Mouse (Mus musculus) stomach, embryonic 15.5 days (tissue): Measurements from ENCODE around the gene Islr. TPM values are rescaled to one million over a fixed set of nuclear protein-coding genes. Genes with fewer than 3 reads are reported as not detected.
A peak's percentile ranks its signal among the peaks of the same experiment; 100 is the strongest.

Experiments used
- ATAC-seq: fragments of 200-750 bp; cut with Nextera tagmentation; 2 replicates; pipeline ENCODE4 v1.8.0; 2017; ENCODE audit warnings: low read depth, moderate number of reproducible peaks, moderate TSS enrichment; ENCODE audit not compliant: insufficient read depth, low FRiP score
- H3K27ac ChIP-seq: fragments of 300-500 bp; sonication (generic); 2 replicates; pipeline ENCODE4 v1.5.1; 2015; ENCODE audit warnings: mild to moderate bottlenecking, inconsistent platforms
- H3K27me3 ChIP-seq: fragments of 300-500 bp; sonication (generic); replicated peaks from 2 replicates; pipeline ENCODE4 v1.6.1; 2015; ENCODE audit warnings: inconsistent platforms
- H3K36me3 ChIP-seq: fragments of 300-500 bp; sonication (generic); 2 replicates; pipeline ENCODE4 v1.6.1; 2015; ENCODE audit warnings: inconsistent platforms
- H3K4me1 ChIP-seq: fragments of 300-500 bp; sonication (generic); 2 replicates; pipeline ENCODE4 v1.6.1; 2015; ENCODE audit warnings: inconsistent platforms
- H3K4me2 ChIP-seq: fragments of 300-500 bp; sonication (generic); 2 replicates; pipeline ENCODE4 v1.6.1; 2015; ENCODE audit warnings: mild to moderate bottlenecking, inconsistent platforms
- H3K4me3 ChIP-seq: fragments of 300-500 bp; sonication (generic); replicated peaks from 2 replicates; pipeline ENCODE4 v1.5.1; 2015; ENCODE audit warnings: inconsistent platforms
- H3K9ac ChIP-seq: fragments of 300-500 bp; sonication (generic); 2 replicates; pipeline ENCODE4 v1.6.1; 2015; ENCODE audit warnings: inconsistent platforms
- H3K9me3 ChIP-seq: fragments of 300-500 bp; sonication (generic); 2 replicates; pipeline ENCODE4 v1.6.1; 2016; ENCODE audit warnings: inconsistent platforms
- WGBS: fragments of 180-500 bp; shearing (Covaris S2); methylation state at CpG from one replicate; pipeline ENCODE4 v1.1.7; 2015; 5-methylcytosine and 5-hydroxymethylcytosine counted together
- polyA plus RNA-seq: library from polyadenylated mRNA; unstranded; fragments of >200 nt; fragmentation: Nextera tagmentation; extraction: Ambion mirVana; gene quantifications from 2 replicates; pipeline ENCODE4 v1.2.1, GENCODE M21; 2015

Gene Islr
- polyA plus RNA-seq, 1 experiment from 2014 or later: 105 TPM

DNA sequence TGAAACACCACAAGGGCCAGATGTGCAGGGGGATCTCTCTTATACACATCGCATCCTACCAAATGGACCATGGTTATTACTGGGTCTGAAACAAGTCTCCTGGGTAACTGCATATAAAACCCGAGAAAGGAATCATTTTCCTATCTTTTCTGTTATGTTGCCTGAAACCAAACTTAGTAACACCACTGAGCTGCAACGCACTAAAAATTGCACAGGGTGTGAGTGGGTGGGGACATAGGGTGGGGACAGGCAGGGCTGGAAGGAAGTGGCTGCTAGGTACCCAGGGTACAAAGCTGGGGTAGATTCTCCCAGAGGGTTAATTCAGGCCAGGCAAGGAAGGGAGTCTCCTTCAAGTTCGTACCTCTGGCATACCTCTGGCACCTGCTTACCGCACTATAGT, 38.6 kb upstream of the Islr start:
- 73% methylated on average over 5 of the region's 5 CpGs for WGBS
- H3K4me2 ChIP-seq: no peak overlapping the region

DNA sequence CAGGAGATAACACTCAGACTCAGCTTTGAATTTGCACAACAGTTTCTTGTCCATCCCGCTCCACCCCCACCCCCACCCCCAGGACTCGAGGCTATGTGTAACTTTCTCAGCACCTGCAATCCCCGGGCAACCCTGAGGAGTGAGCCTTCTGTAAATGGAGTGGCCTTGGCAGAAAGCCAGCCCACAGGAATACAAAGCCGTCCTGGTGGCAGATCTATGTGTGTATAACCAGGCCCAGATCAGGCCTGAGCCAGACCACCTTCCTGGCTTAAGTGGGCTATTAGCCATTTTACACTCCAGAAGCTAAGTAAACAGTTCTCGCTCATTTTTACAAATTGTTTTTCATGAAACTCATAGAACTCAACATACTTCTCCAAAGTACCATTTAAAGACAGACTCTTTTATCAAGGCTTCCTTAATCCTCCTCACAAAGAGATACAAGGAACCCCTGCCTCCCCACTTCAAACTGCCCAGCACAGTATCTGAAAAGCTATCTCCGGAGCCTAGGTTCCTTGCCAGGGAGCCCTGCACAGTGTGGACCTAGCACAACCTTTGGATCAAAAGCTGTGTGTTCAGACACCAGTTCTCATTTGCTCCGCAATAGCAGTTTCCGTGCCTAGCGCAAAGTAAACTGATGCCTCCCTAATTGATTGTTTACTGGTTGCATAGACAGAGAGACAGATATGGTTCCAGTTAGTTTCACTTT, 37.8 kb upstream of the Islr start:
- Histone ChIP-seq H3K9me3 (no peaks in the 10 kb centered on the region), H3K27ac (peak overlapping the region; percentile 73), H3K4me2 (0 out of 2 replicates have a peak overlapping the region, but pooled peaks have one; percentile 3), H3K36me3 (no peaks in the 10 kb centered on the region; the same call in 1 of the 2 replicates), H3K27me3 (no peaks in the 10 kb centered on the region), H3K9ac (no peak overlapping the region), H3K4me1 (peaks cover 31% of the 10 kb centered on the region), H3K4me3 (no peak overlapping the region)
- WGBS: 36% methylated on average over 9 of the region's 9 CpGs
- peak; percentile 83 for ATAC-seq

More for the DNA sequence above, 38.6 kb upstream of the Islr start:
- no peak overlapping the region for H3K9ac ChIP-seq
- peaks cover 37% of the 10 kb centered on the region for H3K4me1 ChIP-seq
- no peaks in the 10 kb centered on the region; the same call in 1 of the 2 replicates for H3K36me3 ChIP-seq
- ATAC-seq: no peak
- H3K9me3 ChIP-seq: no peaks in the 10 kb centered on the region
- H3K27ac ChIP-seq: 0 out of 2 replicates have a peak overlapping the region, but pooled peaks have one; percentile 31
- no peaks in the 10 kb centered on the region for H3K27me3 ChIP-seq
- no peak overlapping the region for H3K4me3 ChIP-seq

DNA sequence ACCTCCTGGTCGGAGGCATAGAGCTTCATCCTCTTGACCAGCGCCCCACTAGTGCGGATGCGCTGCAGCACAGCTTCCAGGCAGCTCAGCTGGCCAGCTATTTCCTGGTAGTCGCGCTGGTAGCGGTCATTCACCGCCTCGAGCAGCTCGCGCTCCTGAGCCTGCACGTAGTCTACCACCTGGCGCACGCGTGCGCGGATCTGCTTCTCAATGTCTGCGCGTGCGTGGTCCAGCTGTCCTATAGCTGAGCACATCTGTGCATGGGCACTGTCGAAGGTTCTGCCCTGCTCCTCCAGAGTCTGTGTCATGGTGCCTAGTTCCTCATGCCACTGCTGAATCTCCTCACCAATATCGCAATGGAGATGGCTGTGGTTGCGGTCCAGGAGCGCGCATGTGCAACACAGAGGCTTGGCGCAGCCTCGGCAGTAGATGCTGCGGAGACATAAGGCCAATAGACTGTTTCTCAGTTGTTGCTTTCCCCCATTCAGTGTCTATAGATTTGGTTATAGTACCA, 30.5 kb upstream of the Islr start:
- H3K36me3 ChIP-seq: peaks cover 31% of the 10 kb centered on the region
- 96% methylated on average over 28 of the region's 28 CpGs for WGBS
- H3K9ac ChIP-seq: no peak overlapping the region
- no peaks in the 10 kb centered on the region for H3K4me1 ChIP-seq
- no peaks in the 10 kb centered on the region for H3K9me3 ChIP-seq
- no peak overlapping the region for H3K4me2 ChIP-seq
- H3K27ac ChIP-seq: no peak overlapping the region
- H3K27me3 ChIP-seq: no peaks in the 10 kb centered on the region
- no peak for ATAC-seq
- H3K4me3 ChIP-seq: no peak overlapping the region

DNA sequence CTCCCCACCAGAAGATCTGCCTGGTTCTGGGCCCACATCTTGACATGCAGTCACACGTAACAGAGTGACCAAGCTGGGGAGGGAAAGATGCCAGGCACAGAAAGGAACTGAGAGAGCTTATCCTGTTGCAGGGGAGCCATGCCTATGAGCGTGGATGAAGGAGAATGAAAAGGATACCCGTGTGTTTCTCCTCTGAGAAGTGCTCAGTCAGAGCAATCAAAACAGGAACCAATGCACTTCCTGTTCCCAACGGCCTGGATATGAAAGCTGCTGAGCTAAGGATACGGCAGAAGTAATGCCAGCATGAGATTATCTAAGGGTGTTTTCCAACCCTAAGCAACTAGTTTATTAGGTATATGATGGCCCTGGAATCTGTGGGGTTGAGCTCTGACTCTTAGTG, 28.3 kb upstream of the Islr start:
- Histone ChIP-seq H3K36me3 (peaks cover 43% of the 10 kb centered on the region), H3K9ac (no peak overlapping the region), H3K4me1 (no peaks in the 10 kb centered on the region), H3K27ac (0 out of 2 replicates have a peak overlapping the region, but pooled peaks have one; percentile 3), H3K9me3 (no peaks in the 10 kb centered on the region), H3K27me3 (no peaks in the 10 kb centered on the region), H3K4me2 (no peak overlapping the region), H3K4me3 (no peak overlapping the region)
- 71% methylated on average over 5 of the region's 5 CpGs for WGBS
- no peak for ATAC-seq

DNA sequence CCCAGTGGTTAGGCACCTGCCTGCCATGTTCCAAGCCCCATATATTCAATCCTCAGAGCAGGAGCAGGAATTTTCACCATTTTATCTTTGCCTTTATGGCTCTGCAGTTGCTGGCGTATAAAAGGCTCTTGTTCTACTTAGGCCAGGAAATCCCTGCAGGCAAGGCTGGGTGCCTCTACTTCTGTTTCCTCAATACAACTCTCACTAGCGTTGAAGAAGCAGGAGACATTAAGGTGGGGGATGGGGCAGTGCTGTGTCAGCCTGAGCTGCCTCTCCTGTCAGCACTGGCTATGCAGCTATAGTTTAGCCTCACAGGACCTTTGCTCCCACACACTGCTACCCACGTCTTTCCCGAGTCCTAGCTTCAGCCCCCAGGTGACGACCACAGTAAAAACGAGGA, 27.6 kb upstream of the Islr start:
- H3K27me3 ChIP-seq: no peaks in the 10 kb centered on the region
- 75% methylated on average over 6 of the region's 6 CpGs for WGBS
- H3K9me3 ChIP-seq: no peaks in the 10 kb centered on the region
- 0 out of 2 replicates have a peak overlapping the region, but pooled peaks have one; percentile 3 for H3K27ac ChIP-seq
- H3K4me1 ChIP-seq: no peaks in the 10 kb centered on the region
- H3K4me3 ChIP-seq: no peak overlapping the region
- H3K36me3 ChIP-seq: peaks cover 45% of the 10 kb centered on the region
- ATAC-seq: no peak
- no peak overlapping the region for H3K4me2 ChIP-seq
- no peak overlapping the region for H3K9ac ChIP-seq

DNA sequence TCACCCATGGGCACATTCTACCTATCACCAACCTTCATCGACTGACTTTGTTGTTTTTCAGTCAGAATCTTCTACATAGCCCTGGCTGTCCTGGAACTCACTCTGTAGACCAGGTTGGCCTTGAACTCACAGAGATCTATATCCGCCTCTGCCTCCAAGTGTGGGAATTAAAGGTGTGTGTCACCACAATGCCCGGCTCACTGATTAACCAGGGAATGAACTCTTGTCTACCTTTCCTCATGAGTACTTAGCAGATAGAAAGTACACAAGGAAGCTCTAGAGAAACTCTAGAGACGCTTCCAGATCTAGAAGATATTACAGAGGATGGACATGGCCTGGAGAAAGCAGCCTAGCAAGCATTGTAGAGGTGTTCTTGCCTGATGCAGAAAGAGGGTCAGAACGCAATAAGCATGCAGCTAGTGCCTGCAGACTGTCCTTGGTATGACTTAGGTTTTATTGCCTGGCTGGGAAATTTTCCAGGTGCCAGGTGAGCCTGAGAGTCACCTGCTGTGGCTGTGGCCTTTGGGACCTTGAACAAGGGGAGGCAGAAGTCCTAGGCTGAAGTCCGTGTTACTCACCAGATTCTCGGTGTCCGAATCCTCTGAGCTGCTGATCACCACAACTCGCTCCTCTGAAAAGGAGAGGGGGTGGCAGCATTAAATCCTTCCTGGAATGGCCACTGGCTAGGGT, 24.8 kb upstream of the Islr start:
- 0 out of 2 replicates have a peak overlapping the region, but pooled peaks have one; percentile 31 for H3K27ac ChIP-seq
- H3K4me1 ChIP-seq: no peaks in the 10 kb centered on the region
- peaks cover 37% of the 10 kb centered on the region for H3K36me3 ChIP-seq
- no peak overlapping the region for H3K4me3 ChIP-seq
- 89% methylated on average over 9 of the region's 9 CpGs for WGBS
- no peak for ATAC-seq
- H3K4me2 ChIP-seq: no peak overlapping the region
- no peaks in the 10 kb centered on the region for H3K9me3 ChIP-seq
- H3K9ac ChIP-seq: no peak overlapping the region
- H3K27me3 ChIP-seq: no peaks in the 10 kb centered on the region

DNA sequence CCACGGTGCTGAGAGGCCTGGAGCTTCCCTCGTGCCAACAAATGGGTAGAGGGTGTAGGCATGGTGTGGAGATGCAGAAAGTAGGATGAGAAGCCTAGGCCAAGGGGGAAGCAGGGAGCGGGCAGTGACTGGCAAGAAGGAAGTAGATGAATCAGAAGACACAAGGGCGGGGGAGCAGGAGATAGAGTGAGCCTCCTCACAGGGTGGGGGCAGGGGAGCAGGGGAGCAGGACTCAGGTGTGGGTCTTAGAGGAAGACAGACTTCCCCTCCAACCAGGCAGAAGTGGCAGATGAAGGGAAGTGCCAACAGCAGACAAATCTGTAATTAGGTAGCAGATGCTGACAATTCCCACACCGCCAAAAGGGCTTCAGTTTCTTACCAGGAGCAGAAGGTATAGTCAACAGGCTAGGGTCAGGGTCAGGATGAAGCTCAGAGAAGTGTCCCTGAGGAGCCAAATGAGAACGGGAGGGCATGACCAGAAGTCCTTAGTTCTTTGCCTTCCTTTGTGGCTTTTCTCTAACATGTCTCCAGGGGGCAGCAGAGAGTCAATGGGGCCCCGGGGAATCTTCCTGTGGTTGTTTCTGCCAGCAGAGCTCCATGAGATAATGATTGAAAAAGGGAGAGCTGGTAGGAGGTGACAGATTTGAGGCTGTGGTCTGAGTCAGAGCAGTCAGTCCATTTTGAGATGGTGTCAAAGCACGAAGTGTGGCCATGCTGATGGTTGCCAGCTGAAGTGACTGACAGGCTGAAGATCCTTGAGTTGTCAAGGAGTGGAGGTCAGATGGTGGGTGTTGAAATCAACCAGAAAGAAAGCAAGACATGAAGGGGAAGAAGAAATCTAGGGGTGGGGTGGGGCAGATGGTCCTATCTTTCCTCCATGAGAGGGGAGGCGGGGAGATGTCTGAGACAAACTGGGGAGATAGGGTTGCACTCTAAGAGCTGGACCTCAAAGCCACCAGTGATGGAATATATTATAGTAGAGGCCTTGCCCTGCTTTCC, 22.1 kb upstream of the Islr start:
- Histone ChIP-seq H3K36me3 (peaks cover 27% of the 10 kb centered on the region), H3K27me3 (no peaks in the 10 kb centered on the region)

DNA sequence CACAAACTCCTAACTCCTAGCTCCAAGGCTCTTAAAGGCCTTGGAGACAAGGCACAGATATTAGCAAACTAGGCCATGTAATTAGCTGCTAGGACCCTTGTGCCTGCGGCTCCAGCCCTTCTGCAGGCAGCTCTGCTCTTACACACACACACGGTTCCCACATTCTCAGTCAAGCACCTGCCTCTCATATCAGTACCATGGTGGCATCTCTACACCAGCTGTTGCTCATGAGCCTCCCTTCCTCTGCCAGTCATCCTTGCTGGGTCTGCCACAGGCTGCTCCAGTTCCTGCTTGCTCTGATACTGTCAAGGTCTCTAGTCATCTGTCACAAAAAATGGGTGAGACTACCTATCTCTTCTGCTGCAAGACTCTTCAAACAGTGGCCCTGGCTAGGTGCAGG, 20.2 kb upstream of the Islr start:
- no peak for ATAC-seq
- peaks cover 20% of the 10 kb centered on the region for H3K36me3 ChIP-seq
- H3K9me3 ChIP-seq: no peaks in the 10 kb centered on the region
- H3K4me1 ChIP-seq: no peaks in the 10 kb centered on the region
- H3K27ac ChIP-seq: no peak overlapping the region
- WGBS: 85% methylated on average over 2 of the region's 2 CpGs
- no peaks in the 10 kb centered on the region for H3K27me3 ChIP-seq
- H3K9ac ChIP-seq: no peak overlapping the region
- H3K4me2 ChIP-seq: no peak overlapping the region
- no peak overlapping the region for H3K4me3 ChIP-seq

More for the DNA sequence above, 22.1 kb upstream of the Islr start:
- Histone ChIP-seq H3K9me3 (no peaks in the 10 kb centered on the region), H3K9ac (no peak overlapping the region), H3K4me1 (no peaks in the 10 kb centered on the region), H3K4me3 (no peak overlapping the region), H3K4me2 (no peak overlapping the region), H3K27ac (no peak overlapping the region)
- WGBS: 62% methylated on average over 9 of the region's 9 CpGs
- ATAC-seq: no peak

DNA sequence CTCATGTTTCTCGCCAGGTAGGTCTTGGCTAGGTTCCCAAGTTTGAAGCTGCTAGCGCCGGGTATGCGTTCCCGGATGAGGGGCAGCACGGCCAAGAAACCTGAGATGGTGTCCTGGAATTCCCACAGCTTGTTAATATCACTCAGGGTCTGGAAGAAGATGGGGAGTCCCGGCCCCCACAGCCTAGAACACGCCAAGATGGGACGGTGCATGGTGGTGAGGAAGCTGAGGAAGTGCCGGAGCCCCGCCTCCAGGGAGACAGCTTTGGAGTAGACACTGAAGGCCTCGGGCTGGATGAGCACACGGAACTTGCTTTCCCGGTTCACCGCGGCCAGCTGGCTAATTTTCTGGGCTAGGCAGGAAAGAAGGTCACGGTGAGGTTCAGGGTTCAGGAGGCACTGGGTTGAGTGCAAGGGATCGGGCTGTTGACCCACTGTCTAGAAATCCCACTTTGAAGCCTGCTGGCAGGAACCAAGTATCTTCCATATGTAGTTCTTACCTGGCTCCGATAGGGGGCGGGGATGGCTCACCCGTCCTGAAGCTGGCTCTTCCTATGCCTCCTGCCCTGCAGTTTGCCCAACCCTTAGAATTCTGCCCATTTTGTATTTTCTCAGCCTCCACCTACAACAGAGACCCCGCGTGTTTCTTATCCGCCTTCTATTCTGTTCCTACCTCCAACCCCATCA, 16.3 kb upstream of the Islr start:
- 71% methylated on average over 24 of the region's 24 CpGs for WGBS

DNA sequence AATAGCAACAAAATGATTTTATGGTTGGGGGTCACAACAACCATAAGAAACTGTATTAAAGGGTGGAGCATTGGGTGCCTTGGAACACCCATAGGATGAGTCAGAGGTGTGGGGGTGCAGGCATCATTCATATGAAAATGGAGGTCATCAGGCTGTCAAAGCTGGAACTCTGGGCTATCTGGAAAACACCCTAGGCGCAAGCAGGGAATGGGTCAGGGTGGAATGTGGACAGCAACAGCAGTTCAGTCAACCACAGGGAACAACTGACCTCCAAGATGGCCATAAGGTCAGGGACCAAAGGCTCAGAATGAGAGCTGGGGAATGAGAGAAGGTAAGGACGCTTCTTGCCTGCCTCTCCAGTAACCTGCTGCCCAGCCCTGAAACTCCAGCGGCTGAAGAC, 14.4 kb upstream of the Islr start:
- no peak overlapping the region for H3K27ac ChIP-seq

More for the DNA sequence above, 16.3 kb upstream of the Islr start:
- Histone ChIP-seq H3K4me2 (no peak overlapping the region), H3K4me1 (no peaks in the 10 kb centered on the region), H3K4me3 (no peak overlapping the region), H3K9ac (no peak overlapping the region), H3K27me3 (no peaks in the 10 kb centered on the region), H3K36me3 (0 out of 2 replicates have a peak, but pooled peaks cover 8% of the 10 kb centered on the region), H3K9me3 (no peaks in the 10 kb centered on the region), H3K27ac (no peak overlapping the region)
- no peak for ATAC-seq

DNA sequence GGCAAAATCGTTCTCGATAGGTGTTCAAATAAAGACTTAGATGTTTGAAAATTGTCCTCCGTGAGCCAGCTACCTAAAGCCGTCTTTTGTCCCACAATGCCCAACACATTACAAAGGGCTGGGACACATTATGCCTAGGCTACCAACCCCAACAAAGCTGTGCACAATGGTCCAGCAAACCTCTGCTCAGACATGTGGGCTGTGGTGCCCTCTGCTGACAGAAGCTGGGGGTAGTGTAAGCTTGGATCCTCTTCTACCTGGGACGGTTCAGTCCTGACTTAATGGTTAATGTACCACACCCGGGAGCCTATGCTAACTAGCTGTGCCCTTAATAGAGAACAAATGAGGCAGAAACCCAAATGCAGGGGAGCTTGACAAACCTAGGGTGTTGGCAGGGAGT, 12.3 kb upstream of the Islr start:
- no peak overlapping the region for H3K4me2 ChIP-seq
- H3K9me3 ChIP-seq: no peaks in the 10 kb centered on the region
- 0 out of 2 replicates have a peak, but pooled peaks cover 5% of the 10 kb centered on the region for H3K36me3 ChIP-seq
- peaks cover 4% of the 10 kb centered on the region for H3K4me1 ChIP-seq
- no peak overlapping the region for H3K4me3 ChIP-seq
- H3K27ac ChIP-seq: no peak overlapping the region
- 58% methylated on average over 6 of the region's 6 CpGs for WGBS
- H3K9ac ChIP-seq: no peak overlapping the region
- no peak for ATAC-seq
- H3K27me3 ChIP-seq: no peaks in the 10 kb centered on the region

More for the DNA sequence above, 14.4 kb upstream of the Islr start:
- H3K9ac ChIP-seq: no peak overlapping the region
- no peaks in the 10 kb centered on the region for H3K27me3 ChIP-seq
- H3K9me3 ChIP-seq: no peaks in the 10 kb centered on the region
- 0 out of 2 replicates have a peak, but pooled peaks cover 5% of the 10 kb centered on the region for H3K36me3 ChIP-seq
- ATAC-seq: no peak
- H3K4me3 ChIP-seq: no peak overlapping the region
- 94% methylated on average over 3 of the region's 3 CpGs for WGBS
- no peak overlapping the region for H3K4me2 ChIP-seq
- peaks cover 4% of the 10 kb centered on the region for H3K4me1 ChIP-seq
